Mouse (Mus musculus) kidney, embryonic 16.5 days (tissue): ENCODE measurements around the gene Clcn7. TPM values are rescaled to one million over a fixed set of nuclear protein-coding genes. Genes with fewer than 3 reads are reported as not detected.
A peak's percentile ranks its signal among the peaks of the same experiment; 100 is the strongest.

Experiments used
- ATAC-seq: fragments of 200-750 bp; cut with Nextera tagmentation; 2 replicates; pipeline ENCODE4 v1.8.0; 2017; ENCODE audit warnings: moderate TSS enrichment; ENCODE audit not compliant: low FRiP score, low TSS enrichment
- H3K27ac ChIP-seq: fragments of 300-500 bp; sonication (generic); 2 replicates; pipeline ENCODE4 v1.5.1; 2014; ENCODE audit warnings: low read length
- H3K27me3 ChIP-seq: fragments of 300-500 bp; sonication (generic); 2 replicates; pipeline ENCODE4 v1.6.1; 2014; ENCODE audit warnings: low read length, control low read depth, mixed read lengths; ENCODE audit not compliant: insufficient read depth
- H3K36me3 ChIP-seq: fragments of 300-500 bp; sonication (generic); 2 replicates; pipeline ENCODE4 v1.6.1; 2014; ENCODE audit warnings: low read length, control low read depth, mixed read lengths; ENCODE audit not compliant: insufficient read depth
- H3K4me1 ChIP-seq: fragments of 300-500 bp; sonication (generic); 2 replicates; pipeline ENCODE4 v1.6.1; 2014; ENCODE audit warnings: low read length, control low read depth, mixed read lengths; ENCODE audit not compliant: insufficient read depth
- H3K4me2 ChIP-seq: fragments of 300-500 bp; sonication (generic); replicated peaks from 2 replicates; pipeline ENCODE4 v1.6.1; 2014; ENCODE audit warnings: low read depth, low read length
- H3K4me3 ChIP-seq: fragments of 300-500 bp; sonication (generic); 2 replicates; pipeline ENCODE4 v1.5.1; 2014; ENCODE audit warnings: mild to moderate bottlenecking, low read length
- H3K9ac ChIP-seq: fragments of 300-500 bp; sonication (generic); replicated peaks from 2 replicates; pipeline ENCODE4 v1.6.1; 2014; ENCODE audit warnings: low read length
- H3K9me3 ChIP-seq: fragments of 300-500 bp; sonication (generic); 2 replicates; pipeline ENCODE4 v1.6.1; 2016; ENCODE audit warnings: low read length, control low read depth
- WGBS: fragments of 180-500 bp; shearing (Covaris S2); extraction: QIAGEN DNeasy Blood & Tissue Kit; methylation state at CpG from one replicate; pipeline ENCODE4 v1.1.7; 2014; 5-methylcytosine and 5-hydroxymethylcytosine counted together
- polyA plus RNA-seq: library from polyadenylated mRNA; unstranded; fragments of >200 nt; fragmentation: Nextera tagmentation; extraction: Ambion mirVana; gene quantifications from 2 replicates; pipeline ENCODE4 v1.2.1, GENCODE M21; 2015

Gene Clcn7
- polyA plus RNA-seq, 1 experiment from 2014 or later: 23.2 TPM

DNA sequence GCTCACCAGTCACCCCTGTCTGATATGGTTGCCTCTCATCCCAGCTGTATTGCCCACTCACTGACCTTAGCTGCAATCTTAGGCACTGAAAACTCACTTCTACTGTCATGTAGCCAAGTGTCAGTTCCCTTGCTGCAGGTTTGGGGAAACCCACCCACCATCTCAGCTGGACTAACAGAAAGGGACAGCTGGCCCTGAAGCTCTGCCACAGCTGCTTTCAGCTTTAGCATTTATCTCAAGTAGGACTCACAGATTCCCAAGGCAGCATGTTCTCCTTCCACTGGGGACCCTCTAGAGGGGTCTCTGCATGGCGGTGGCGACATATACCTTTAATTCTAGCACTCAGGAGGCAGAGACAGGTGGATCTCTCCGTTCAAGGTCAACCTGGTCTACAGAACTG is 31.6 kb downstream of the Clcn7 start:
- Histone ChIP-seq H3K9me3 (no peaks in the 10 kb centered on the region), H3K4me1 (no peaks in the 10 kb centered on the region), H3K27me3 (no peaks in the 10 kb centered on the region), H3K4me2 (no peak overlapping the region), H3K27ac (no peak overlapping the region), H3K4me3 (no peak overlapping the region), H3K9ac (no peak overlapping the region), H3K36me3 (peaks cover 6% of the 10 kb centered on the region; the same call in 1 of the 2 replicates)
- 83% methylated on average over 3 of the region's 3 CpGs for WGBS
- no peak for ATAC-seq

- no peak for ATAC-seq
- Histone ChIP-seq H3K9ac (no peak overlapping the region), H3K4me3 (no peak overlapping the region), H3K9me3 (no peaks in the 10 kb centered on the region), H3K4me1 (no peaks in the 10 kb centered on the region), H3K36me3 (no peaks in the 10 kb centered on the region), H3K27ac (no peak overlapping the region), H3K4me2 (no peak overlapping the region), H3K27me3 (no peaks in the 10 kb centered on the region)
- 33% methylated on average over 6 of the region's 6 CpGs for WGBS
These were observed 32.9 kb downstream of the Clcn7 start for GRCm38 (mm10) chr17:25165970-25166671.

DNA sequence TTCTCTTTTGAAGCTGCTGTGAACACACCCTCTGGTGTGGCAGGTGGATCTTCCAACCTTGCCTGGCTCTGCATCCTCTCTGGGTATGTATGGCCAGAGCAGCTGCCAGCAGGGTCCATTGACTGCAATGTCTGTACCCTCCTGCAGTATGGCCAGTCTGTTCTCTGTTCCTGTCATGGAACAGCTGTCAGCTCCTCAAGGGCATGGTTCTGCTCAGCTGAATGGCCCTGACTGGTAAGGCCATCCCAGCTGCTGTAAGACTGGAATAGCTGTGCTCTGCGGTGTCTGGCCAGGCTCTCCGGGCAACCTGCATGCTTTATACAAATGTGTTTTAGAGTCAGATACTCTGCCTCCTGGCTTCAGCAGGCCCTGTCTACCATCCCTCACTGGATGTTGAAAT is 36.5 kb downstream of the Clcn7 start:
- H3K27me3 ChIP-seq: no peaks in the 10 kb centered on the region
- H3K9me3 ChIP-seq: no peaks in the 10 kb centered on the region
- no peak overlapping the region for H3K4me2 ChIP-seq
- no peak overlapping the region for H3K4me3 ChIP-seq
- no peak for ATAC-seq
- H3K27ac ChIP-seq: no peak overlapping the region
- H3K9ac ChIP-seq: no peak overlapping the region
- WGBS: 93% methylated on average over 2 of the region's 2 CpGs
- no peaks in the 10 kb centered on the region for H3K36me3 ChIP-seq
- no peaks in the 10 kb centered on the region for H3K4me1 ChIP-seq

GRCm38 (mm10) chr17:25172558-25172957 is 39.4 kb downstream of the Clcn7 start:
- H3K27me3 ChIP-seq: no peaks in the 10 kb centered on the region
- H3K9me3 ChIP-seq: no peaks in the 10 kb centered on the region
- no peak overlapping the region for H3K4me2 ChIP-seq
- H3K4me3 ChIP-seq: no peak overlapping the region
- 96% methylated on average over 3 of the region's 3 CpGs for WGBS
- H3K4me1 ChIP-seq: no peaks in the 10 kb centered on the region
- H3K36me3 ChIP-seq: no peaks in the 10 kb centered on the region
- H3K9ac ChIP-seq: no peak overlapping the region
- H3K27ac ChIP-seq: no peak overlapping the region
- no peak for ATAC-seq

- WGBS: 62% methylated on average over 9 of the region's 9 CpGs
- ATAC-seq: no peak
- no peaks in the 10 kb centered on the region for H3K36me3 ChIP-seq
- no peak within 1 kb of the TSS for H3K27ac ChIP-seq
- H3K4me1 ChIP-seq: no peaks in the 10 kb centered on the region
- no peak within 1 kb of the TSS for H3K4me3 ChIP-seq
- no peak within 1 kb of the TSS for H3K9ac ChIP-seq
- no peaks in the 10 kb centered on the region for H3K27me3 ChIP-seq
- no peaks in the 10 kb centered on the region for H3K9me3 ChIP-seq
- H3K4me2 ChIP-seq: no peak within 1 kb of the TSS
These were observed 42.2 kb downstream of the Clcn7 start, which contains the start of gene Gm38655 for GRCm38 (mm10) chr17:25175411-25175810. TSS of gene Gm38655 (minus strand) at chr17:25175471.

DNA sequence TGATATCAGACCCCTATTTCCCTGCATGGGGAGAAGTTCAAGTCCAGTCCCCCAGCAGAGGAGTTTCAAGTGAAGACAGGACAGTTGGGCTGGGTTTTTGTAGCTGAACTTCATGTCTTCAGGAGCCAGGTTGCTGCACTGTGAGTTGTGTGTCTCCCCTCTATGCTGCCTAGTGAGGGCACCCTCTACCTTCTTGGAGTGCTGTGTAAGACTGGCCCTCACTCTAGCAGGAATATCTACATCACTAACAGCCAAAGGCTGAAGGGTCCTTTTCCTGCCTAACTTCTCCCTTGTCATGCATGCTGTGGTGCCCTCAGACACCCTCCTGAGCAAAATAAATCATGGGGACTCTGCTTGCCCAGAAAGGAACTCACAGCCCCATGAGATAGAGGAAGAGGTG is 50.0 kb downstream of the Clcn7 start:
- no peak for ATAC-seq
- peak overlapping the region; percentile 88 for H3K4me2 ChIP-seq
- no peak overlapping the region; the same call in 1 of the 2 replicates for H3K4me3 ChIP-seq

GRCm38 (mm10) chr17:25184129-25184691 is 51.0 kb downstream of the Clcn7 start, which contains the start of gene BC003965:
TSS of gene BC003965 (plus strand) at chr17:25184554.
- peak; percentile 82 for ATAC-seq
- Histone ChIP-seq H3K27me3 (peaks cover 5% of the 10 kb centered on the region; the same call in 1 of the 2 replicates), H3K4me2 (peak within 1 kb of the TSS; percentile 99), H3K9ac (peak within 1 kb of the TSS; percentile 78), H3K4me1 (peaks cover 18% of the 10 kb centered on the region), H3K27ac (peak within 1 kb of the TSS; percentile 87), H3K4me3 (peak within 1 kb of the TSS; percentile 98), H3K36me3 (peaks cover 3% of the 10 kb centered on the region; the same call in 1 of the 2 replicates), H3K9me3 (no peaks in the 10 kb centered on the region)
- under 1% methylated on average over 50 of the region's 50 CpGs for WGBS

More for the DNA sequence above, 50.0 kb downstream of the Clcn7 start:
- Histone ChIP-seq H3K9ac (peak overlapping the region; percentile 78; the same call in 1 of the 2 replicates), H3K9me3 (no peaks in the 10 kb centered on the region), H3K4me1 (peaks cover 17% of the 10 kb centered on the region), H3K27me3 (peaks cover 5% of the 10 kb centered on the region; the same call in 1 of the 2 replicates), H3K27ac (no peak overlapping the region), H3K36me3 (peaks cover 3% of the 10 kb centered on the region; the same call in 1 of the 2 replicates)

GRCm38 (mm10) chr17:25184961-25185360 is 51.8 kb downstream of the Clcn7 start:
- Histone ChIP-seq H3K36me3 (peaks cover 3% of the 10 kb centered on the region; the same call in 1 of the 2 replicates), H3K27ac (peak overlapping the region; percentile 87), H3K27me3 (peaks cover 5% of the 10 kb centered on the region; the same call in 1 of the 2 replicates), H3K4me2 (peak overlapping the region; percentile 99), H3K4me1 (peaks cover 26% of the 10 kb centered on the region), H3K4me3 (peak overlapping the region; percentile 98), H3K9me3 (no peaks in the 10 kb centered on the region), H3K9ac (peak overlapping the region; percentile 78)
- 5% methylated on average over 17 of the region's 17 CpGs for WGBS
- ATAC-seq: no peak

DNA sequence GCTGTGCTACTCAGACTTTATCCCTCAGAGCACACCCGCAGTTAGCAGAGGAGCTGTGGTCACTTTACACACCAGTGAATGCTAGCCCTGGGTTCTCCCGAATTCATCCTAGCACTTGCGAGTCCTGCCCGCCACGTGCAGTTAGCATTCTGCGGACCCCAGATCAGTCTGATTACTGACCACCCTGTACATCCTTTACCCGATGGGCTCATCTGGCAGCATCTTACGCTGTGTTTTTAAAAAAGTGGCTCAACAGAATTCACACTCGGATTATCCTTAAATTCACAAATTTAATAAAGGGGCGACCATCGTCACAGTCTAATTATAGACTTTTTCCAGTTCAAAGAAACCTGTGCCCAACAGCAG is 54.6 kb downstream of the Clcn7 start:
- Histone ChIP-seq H3K36me3 (peaks cover 3% of the 10 kb centered on the region), H3K9ac (peak overlapping the region; percentile 90), H3K27me3 (no peaks in the 10 kb centered on the region), H3K4me3 (peak overlapping the region; percentile 96), H3K4me2 (peak overlapping the region; percentile 76), H3K27ac (peak overlapping the region; percentile 89), H3K9me3 (no peaks in the 10 kb centered on the region), H3K4me1 (peaks cover 27% of the 10 kb centered on the region)
- WGBS: 8% methylated on average over 11 of the region's 11 CpGs
- no peak for ATAC-seq
